Mouse (Mus musculus) kidney, embryonic 15.5 days (tissue): ENCODE data around the gene Gabra4. TPM values are rescaled to one million over a fixed set of nuclear protein-coding genes. Genes with fewer than 3 reads are reported as not detected.
"Not testable (repeated sequence)": the region's sequence is repeated elsewhere in the genome, so short reads cannot be mapped to it uniquely, and the experiment has no call there.

Source experiments
- ATAC-seq: fragments of 200-750 bp; cut with Nextera tagmentation; replicated peaks from 2 replicates; pipeline ENCODE4 v1.8.0; 2017; ENCODE audit warnings: moderate TSS enrichment; ENCODE audit not compliant: low FRiP score
- H3K27ac ChIP-seq: fragments of 300-500 bp; sonication (generic); 2 replicates; pipeline ENCODE4 v1.5.1; 2015; ENCODE audit warnings: mild to moderate bottlenecking, inconsistent platforms
- H3K27me3 ChIP-seq: fragments of 300-500 bp; sonication (generic); 2 replicates; pipeline ENCODE4 v1.6.1; 2015; ENCODE audit warnings: inconsistent platforms
- H3K36me3 ChIP-seq: fragments of 300-500 bp; sonication (generic); 2 replicates; pipeline ENCODE4 v1.6.1; 2015; ENCODE audit warnings: inconsistent platforms
- H3K4me1 ChIP-seq: fragments of 300-500 bp; sonication (generic); 2 replicates; pipeline ENCODE4 v1.6.1; 2015; ENCODE audit warnings: inconsistent platforms
- H3K4me2 ChIP-seq: fragments of 300-500 bp; sonication (generic); 2 replicates; pipeline ENCODE4 v1.6.1; 2015; ENCODE audit warnings: moderate library complexity, mild to moderate bottlenecking, inconsistent platforms
- H3K4me3 ChIP-seq: fragments of 300-500 bp; sonication (generic); replicated peaks from 2 replicates; pipeline ENCODE4 v1.5.1; 2015; ENCODE audit warnings: mild to moderate bottlenecking, inconsistent platforms
- H3K9ac ChIP-seq: fragments of 300-500 bp; sonication (generic); 2 replicates; pipeline ENCODE4 v1.6.1; 2015; ENCODE audit warnings: mild to moderate bottlenecking, inconsistent platforms
- H3K9me3 ChIP-seq: fragments of 300-500 bp; sonication (generic); replicated peaks from 2 replicates; pipeline ENCODE4 v1.6.1; 2016; ENCODE audit warnings: inconsistent platforms
- WGBS: fragments of 180-500 bp; shearing (Covaris S2); methylation state at CpG from one replicate; pipeline ENCODE4 v1.1.7; 2015; ENCODE audit warnings: mixed read lengths; 5-methylcytosine and 5-hydroxymethylcytosine counted together
- polyA plus RNA-seq: library from polyadenylated mRNA; unstranded; fragments of >200 nt; fragmentation: Nextera tagmentation; extraction: Ambion mirVana; gene quantifications from 2 replicates; pipeline ENCODE4 v1.2.1, GENCODE M21; 2015

The Gabra4 gene
- polyA plus RNA-seq, 1 experiment from 2014 or later: 3.9 TPM

DNA sequence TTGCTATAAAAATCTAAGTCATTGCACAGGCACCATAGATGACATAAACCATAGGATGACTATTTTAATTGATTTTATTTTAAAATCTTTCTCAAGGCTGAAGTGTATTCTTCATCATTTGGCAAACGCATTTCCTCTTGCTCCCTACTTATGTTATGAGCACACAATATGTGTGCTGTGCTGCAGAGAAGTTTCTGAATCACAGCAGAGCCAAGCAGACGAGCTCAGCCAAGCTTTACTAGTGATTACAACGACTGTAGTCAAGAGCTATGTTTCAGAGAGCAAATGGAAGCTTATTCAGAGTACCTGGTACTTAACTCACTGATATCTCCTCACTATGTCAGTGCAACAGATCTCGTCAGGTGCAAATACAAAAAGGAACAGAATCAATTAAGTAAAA is 41.4 kb downstream of the Gabra4 start:
- H3K36me3 ChIP-seq: no peaks in the 10 kb centered on the region
- ATAC-seq: no peak
- no peak overlapping the region for H3K9ac ChIP-seq
- H3K4me2 ChIP-seq: no peak overlapping the region
- no peaks in the 10 kb centered on the region for H3K9me3 ChIP-seq
- no peaks in the 10 kb centered on the region for H3K27me3 ChIP-seq
- no peak overlapping the region for H3K27ac ChIP-seq
- no peak overlapping the region for H3K4me3 ChIP-seq
- 68% methylated on average over 4 of the region's 4 CpGs for WGBS
- H3K4me1 ChIP-seq: no peaks in the 10 kb centered on the region

DNA sequence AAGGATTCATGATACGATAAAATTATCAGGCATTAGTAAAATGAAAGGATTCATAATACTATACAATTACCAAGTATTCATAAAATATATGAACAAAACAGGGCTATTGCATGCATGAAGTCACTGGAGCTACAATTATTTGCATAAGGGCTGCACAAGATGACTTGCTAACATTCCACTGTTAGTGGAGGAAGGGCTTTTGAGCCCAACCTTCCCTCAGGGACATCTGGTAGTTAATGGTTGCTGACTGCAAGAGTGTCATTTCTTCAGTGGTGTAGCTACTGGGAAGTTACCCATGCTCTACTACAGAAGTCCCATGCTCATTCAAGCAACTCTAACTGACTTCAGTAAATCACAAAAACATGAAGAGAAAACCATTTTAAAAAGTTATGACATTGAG is 43.8 kb downstream of the Gabra4 start:
- H3K27me3 ChIP-seq: no peaks in the 10 kb centered on the region
- 88% methylated on average over 1 of the region's 1 CpGs for WGBS
- no peak for ATAC-seq

DNA sequence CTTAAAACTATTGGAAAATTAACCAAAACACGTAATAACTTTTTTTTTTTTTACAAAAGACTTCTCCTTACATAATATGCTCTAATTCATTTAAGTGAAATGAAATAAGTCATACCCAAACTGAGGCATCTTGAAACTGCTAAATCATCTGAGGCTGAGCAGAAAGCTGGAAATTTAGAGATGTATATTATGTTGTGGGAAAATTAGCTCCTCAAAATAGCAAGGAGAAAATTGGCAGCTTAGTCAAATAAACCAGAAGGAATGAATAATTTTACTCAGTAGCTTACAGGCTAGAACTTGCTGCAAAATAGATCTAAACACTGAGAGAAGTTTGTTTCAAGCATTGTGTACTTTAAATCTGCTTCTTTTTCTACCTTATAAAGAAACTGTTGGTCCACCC is 49.4 kb downstream of the Gabra4 start:
- no peaks in the 10 kb centered on the region for H3K9me3 ChIP-seq
- no peaks in the 10 kb centered on the region for H3K4me1 ChIP-seq
- no peak for ATAC-seq
- 90% methylated on average over 1 of the region's 1 CpGs for WGBS
- no peaks in the 10 kb centered on the region for H3K36me3 ChIP-seq
- no peak overlapping the region for H3K4me2 ChIP-seq
- no peaks in the 10 kb centered on the region for H3K27me3 ChIP-seq
- H3K9ac ChIP-seq: no peak overlapping the region
- H3K27ac ChIP-seq: no peak overlapping the region
- H3K4me3 ChIP-seq: no peak overlapping the region

More for the DNA sequence above, 43.8 kb downstream of the Gabra4 start:
- no peaks in the 10 kb centered on the region for H3K36me3 ChIP-seq
- H3K9me3 ChIP-seq: no peaks in the 10 kb centered on the region
- H3K4me1 ChIP-seq: no peaks in the 10 kb centered on the region
- H3K4me3 ChIP-seq: no peak overlapping the region
- no peak overlapping the region for H3K9ac ChIP-seq
- H3K27ac ChIP-seq: no peak overlapping the region
- H3K4me2 ChIP-seq: no peak overlapping the region

DNA sequence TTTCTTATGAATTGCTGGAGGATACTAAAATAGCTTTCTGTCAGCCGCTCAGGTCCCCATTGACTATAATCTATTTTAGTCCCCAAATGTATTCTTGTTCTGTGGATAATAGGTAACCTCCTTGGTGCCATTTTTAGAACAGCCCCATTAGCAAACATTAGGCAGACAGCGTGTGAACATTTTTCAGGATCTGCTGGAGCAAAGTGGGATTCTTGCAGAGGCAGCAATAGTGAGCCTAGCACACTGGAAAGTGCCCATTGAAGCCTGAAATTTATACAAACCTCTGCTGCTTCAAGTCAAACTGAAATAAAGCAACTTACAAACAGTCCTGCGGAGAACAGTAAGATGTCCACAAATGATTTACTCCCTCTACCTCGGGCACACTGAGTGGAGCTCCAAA is 51.2 kb downstream of the Gabra4 start:
- Histone ChIP-seq H3K4me2 (no peak overlapping the region), H3K36me3 (no peaks in the 10 kb centered on the region), H3K9me3 (no peaks in the 10 kb centered on the region), H3K27me3 (no peaks in the 10 kb centered on the region), H3K27ac (no peak overlapping the region), H3K4me1 (no peaks in the 10 kb centered on the region), H3K4me3 (no peak overlapping the region), H3K9ac (no peak overlapping the region)
- 0 out of 2 replicates have a peak, but pooled peaks have one; percentile 29 for ATAC-seq
- WGBS: 39% methylated on average over 4 of the region's 4 CpGs

DNA sequence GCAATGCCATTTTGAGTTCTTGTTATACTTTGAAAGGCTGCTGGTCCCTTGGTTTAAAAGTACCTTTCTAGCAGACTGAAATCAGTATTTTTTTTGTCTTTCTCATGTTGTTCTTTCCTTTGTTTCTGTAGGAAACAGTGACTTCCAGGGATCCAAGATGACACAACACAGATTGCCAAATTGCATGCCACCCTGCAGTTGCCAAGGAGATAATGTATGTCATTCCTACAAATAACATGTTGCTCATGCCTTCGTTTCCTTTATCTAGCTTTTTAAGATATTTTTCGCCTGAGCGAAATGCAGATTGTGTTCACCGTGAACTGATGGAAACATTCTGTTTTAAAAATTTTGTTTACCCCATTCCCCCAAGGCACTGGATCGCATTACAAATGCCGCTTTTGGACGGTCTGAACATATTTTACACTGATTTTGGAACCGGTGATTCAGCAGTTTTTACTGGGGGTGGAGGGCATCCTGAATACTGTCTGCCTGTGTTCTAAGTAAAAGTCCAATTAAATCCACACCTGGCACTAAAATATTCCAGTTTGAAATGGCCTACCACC is 53.9 kb downstream of the Gabra4 start:
- no peaks in the 10 kb centered on the region for H3K36me3 ChIP-seq
- 73% methylated on average over 8 of the region's 8 CpGs for WGBS

DNA sequence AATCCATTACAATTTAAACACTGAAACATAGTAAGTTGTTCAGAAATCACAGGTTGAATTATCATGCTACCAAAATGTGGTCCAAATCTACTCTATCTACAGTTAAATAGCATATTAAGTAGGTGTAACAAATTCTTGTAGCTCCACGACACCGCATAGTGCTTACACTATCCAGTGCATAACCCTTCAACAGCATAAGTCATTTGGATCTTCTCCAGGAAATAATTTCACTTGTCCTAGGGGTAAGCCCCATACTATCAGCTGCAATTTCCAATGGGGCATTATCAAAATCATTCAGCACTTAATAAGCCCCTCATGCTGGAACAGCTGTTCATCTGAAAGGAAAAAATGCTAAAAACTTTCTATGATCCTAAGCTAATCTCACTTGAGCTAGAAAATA is 62.8 kb downstream of the Gabra4 start:
- Histone ChIP-seq H3K4me1 (no peaks in the 10 kb centered on the region), H3K4me3 (no peak overlapping the region), H3K9ac (no peak overlapping the region), H3K27me3 (no peaks in the 10 kb centered on the region), H3K27ac (no peak overlapping the region), H3K9me3 (no peaks in the 10 kb centered on the region), H3K36me3 (no peaks in the 10 kb centered on the region), H3K4me2 (no peak overlapping the region)
- 87% methylated on average over 2 of the region's 2 CpGs for WGBS
- no peak for ATAC-seq

More for the DNA sequence above, 53.9 kb downstream of the Gabra4 start:
- Histone ChIP-seq H3K4me3 (no peak overlapping the region), H3K4me2 (no peak overlapping the region), H3K4me1 (no peaks in the 10 kb centered on the region), H3K27ac (no peak overlapping the region), H3K27me3 (no peaks in the 10 kb centered on the region), H3K9ac (no peak overlapping the region), H3K9me3 (no peaks in the 10 kb centered on the region)
- no peak for ATAC-seq

DNA sequence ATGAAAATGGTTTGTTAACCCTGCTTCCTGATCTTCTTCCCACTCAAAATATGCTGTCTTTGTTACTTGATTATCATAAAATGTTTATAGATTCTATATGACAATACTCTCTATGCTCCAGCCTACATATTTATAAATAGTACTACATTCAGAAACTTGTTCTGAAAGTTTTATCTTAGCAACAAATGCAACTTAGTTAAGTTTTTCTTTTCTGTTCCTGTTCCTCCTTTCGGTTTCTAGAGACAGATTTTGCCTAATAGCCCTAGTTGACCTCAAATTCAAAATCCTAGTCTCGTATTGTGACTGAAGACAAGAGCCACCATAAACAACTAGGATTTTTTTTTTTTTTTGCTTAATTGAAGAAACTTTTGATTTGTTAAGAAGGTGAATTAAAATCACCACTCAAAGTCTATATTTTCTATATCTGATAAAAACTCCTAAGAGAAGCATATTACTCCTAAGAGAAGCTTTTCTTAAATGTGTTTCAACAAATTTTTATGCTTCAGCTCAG is 64.3 kb downstream of the Gabra4 start:
- Histone ChIP-seq H3K9ac (no peak overlapping the region), H3K9me3 (no peaks in the 10 kb centered on the region), H3K27me3 (no peaks in the 10 kb centered on the region), H3K27ac (no peak overlapping the region), H3K4me1 (no peaks in the 10 kb centered on the region), H3K36me3 (no peaks in the 10 kb centered on the region), H3K4me3 (no peak overlapping the region), H3K4me2 (no peak overlapping the region)
- 78% methylated on average over 2 of the region's 2 CpGs for WGBS
- ATAC-seq: no peak

DNA sequence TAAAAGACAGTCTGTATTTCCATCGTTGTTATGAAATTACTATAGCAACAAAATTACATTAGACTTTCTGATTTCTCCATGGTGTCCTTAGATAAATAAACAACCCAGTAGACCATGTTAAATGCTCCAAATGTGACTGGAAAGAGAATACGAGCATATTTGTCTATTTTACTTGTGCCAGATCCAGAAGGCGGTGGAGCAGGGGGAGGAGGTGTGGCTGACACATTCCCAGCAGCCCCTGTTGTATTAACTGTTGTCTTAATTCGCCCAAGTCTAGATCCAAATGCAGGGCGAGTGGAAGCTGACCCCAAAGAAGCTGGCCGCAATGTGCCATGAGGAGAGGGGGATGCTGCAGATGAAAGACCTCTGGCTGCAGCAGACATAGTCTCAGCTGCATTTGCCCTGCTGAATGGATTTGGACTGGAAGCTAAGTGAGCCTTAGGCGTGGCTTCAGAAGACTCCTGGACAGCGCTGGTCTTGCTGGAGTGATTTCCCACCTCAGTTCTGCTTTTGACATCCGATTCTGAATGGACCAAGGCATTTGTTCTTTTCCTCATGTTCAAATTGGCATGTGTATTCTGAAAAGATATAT is 86.4 kb downstream of the Gabra4 start:
- no peak overlapping the region for H3K27ac ChIP-seq
- ATAC-seq: no peak
- no peak overlapping the region for H3K4me3 ChIP-seq
- no peak overlapping the region for H3K9ac ChIP-seq
- H3K4me2 ChIP-seq: no peak overlapping the region
- no peaks in the 10 kb centered on the region for H3K4me1 ChIP-seq
- H3K9me3 ChIP-seq: no peaks in the 10 kb centered on the region
- WGBS: 73% methylated on average over 9 of the region's 9 CpGs
- no peaks in the 10 kb centered on the region for H3K36me3 ChIP-seq
- H3K27me3 ChIP-seq: no peaks in the 10 kb centered on the region

DNA sequence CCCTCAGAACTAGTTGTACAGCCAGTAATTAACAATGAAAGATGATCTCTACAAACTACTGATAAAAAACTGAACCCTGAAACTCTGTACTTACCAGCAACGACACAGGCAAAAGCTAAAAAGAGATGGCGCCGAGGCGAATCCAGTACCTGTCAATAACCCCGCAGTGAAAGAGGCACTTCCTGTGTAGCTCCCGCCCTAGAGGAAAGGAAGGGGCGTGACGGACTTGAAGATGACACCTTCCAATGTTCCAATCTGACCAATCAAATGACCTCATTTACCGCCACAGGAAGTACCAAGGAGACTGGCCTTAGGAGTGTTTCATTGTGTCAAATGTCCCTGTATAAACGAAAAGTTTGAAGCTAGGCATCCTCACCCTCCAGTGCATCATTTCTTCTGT is 110.0 kb downstream of the Gabra4 start, which contains the start of gene Cox7b2:
TSS of gene Cox7b2 (minus strand) at position 127 of the 400 bp plus-strand sequence.
- WGBS: 89% methylated on average over 10 of the region's 10 CpGs
- H3K4me2 ChIP-seq: no peak within 1 kb of the TSS
- H3K36me3 ChIP-seq: no peaks in the 10 kb centered on the region
- H3K27ac ChIP-seq: no peak within 1 kb of the TSS
- no peaks in the 10 kb centered on the region for H3K9me3 ChIP-seq
- no peaks in the 10 kb centered on the region for H3K27me3 ChIP-seq
- no peak within 1 kb of the TSS for H3K4me3 ChIP-seq
- no peak for ATAC-seq
- H3K9ac ChIP-seq: no peak within 1 kb of the TSS
- no peaks in the 10 kb centered on the region for H3K4me1 ChIP-seq

DNA sequence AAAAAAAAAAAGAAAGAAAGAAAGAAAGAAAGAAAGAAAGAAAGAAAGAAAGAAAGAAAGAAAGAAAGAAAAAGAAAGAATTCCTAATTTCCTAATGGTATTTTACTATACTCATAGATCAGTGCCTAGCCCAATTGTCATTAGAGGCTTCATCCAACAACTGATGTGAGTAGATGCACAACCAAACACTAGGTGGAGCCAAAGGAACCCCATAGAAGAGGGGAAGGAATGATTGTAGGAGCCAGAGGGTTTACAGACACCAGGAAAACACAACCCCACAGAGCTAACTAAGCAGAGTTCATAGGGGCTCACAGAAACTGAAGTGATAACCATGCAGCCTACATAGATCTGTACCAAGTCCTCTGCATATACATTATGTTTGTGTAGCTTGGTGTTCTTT is 112.6 kb downstream of the Gabra4 start:
- no peak for ATAC-seq
- Histone ChIP-seq H3K36me3 (no peaks in the 10 kb centered on the region), H3K9me3 (no peaks in the 10 kb centered on the region)

DNA sequence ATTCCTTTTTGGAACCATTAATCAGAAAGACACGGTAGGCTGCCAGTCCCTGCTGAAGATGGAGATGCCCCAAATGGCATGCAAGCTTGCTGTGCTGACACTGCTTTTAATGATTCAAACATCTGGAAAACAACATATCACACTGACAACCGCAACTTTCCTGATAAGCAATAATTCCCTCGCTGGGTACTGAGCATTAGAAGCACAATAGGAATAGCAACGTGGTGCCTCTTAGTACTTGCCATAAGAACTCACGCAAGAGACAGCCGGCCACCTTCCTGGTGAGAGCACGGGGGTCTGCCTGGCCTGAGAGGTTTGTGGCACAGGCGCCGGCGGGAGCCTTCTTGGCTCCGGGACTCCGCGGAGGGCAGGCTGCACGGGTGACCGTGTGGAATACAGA is 132.6 kb downstream of the Gabra4 start:
- not testable (repeated sequence) for H3K9ac ChIP-seq, H3K9me3 ChIP-seq, ATAC-seq

More for the DNA sequence above, 112.6 kb downstream of the Gabra4 start:
- H3K9ac ChIP-seq: no peak overlapping the region
- no peaks in the 10 kb centered on the region for H3K4me1 ChIP-seq
- no peak overlapping the region for H3K4me3 ChIP-seq
- no peaks in the 10 kb centered on the region for H3K27me3 ChIP-seq
- H3K4me2 ChIP-seq: no peak overlapping the region
- H3K27ac ChIP-seq: no peak overlapping the region

More for the DNA sequence above, 132.6 kb downstream of the Gabra4 start:
- not testable (repeated sequence) for H3K36me3 ChIP-seq, H3K4me2 ChIP-seq, H3K4me3 ChIP-seq, H3K27me3 ChIP-seq, H3K4me1 ChIP-seq, H3K27ac ChIP-seq
- 73% methylated on average over 10 of the region's 15 CpGs for WGBS
